Mouse (Mus musculus): ENCODE data around the gene Zbtb44. TPM values are rescaled to one million over a fixed set of nuclear protein-coding genes. Genes with fewer than 3 reads are reported as not detected.

The Zbtb44 gene
- 48.6 to 52.2 TPM (median 50.6 TPM) in 4 replicates for total RNA-seq (2023; ENCODE audit: inconsistent age)

GRCm38 (mm10) chr9:31030532-31031413 is at the start of gene Zbtb44:
Zbtb44 (plus strand) TSS chr9:31030644.

Other genes with a start within 250 kb of the Zbtb44 start
- gene Adamts15, start 108.2 kb upstream of the Zbtb44 start, total RNA-seq (2023; ENCODE audit: inconsistent age): not detected in 4 replicates
- gene Adamts8, start 88.1 kb upstream of the Zbtb44 start, total RNA-seq (2023; ENCODE audit: inconsistent age): not detected in 4 replicates
- 13.4 to 14.9 TPM (median 14.3 TPM) in 4 replicates for gene St14, start 101.2 kb downstream of the Zbtb44 start, total RNA-seq (2023; ENCODE audit: inconsistent age)
- 52.9 to 63.2 TPM (median 57.3 TPM) in 4 replicates for gene Aplp2, start 181.2 kb downstream of the Zbtb44 start, total RNA-seq (2023; ENCODE audit: inconsistent age)
- 15.8 to 18.9 TPM (median 18.1 TPM) in 4 replicates for gene Prdm10, start 249.9 kb downstream of the Zbtb44 start, total RNA-seq (2023; ENCODE audit: inconsistent age)